Mouse (Mus musculus) brain, embryonic 14.5 days (tissue): ENCODE measurements around the gene Ccdc116. TPM values are rescaled to one million over a fixed set of nuclear protein-coding genes. Genes with fewer than 3 reads are reported as not detected.
"Not testable (repeated sequence)": the region's sequence is repeated elsewhere in the genome, so short reads cannot be mapped to it uniquely, and the experiment has no call there.

ENCODE experiments used
- DNase-seq: peaks from one replicate; pipeline ENCODE4 v3.0.0-alpha.2; 2011; ENCODE audit warnings: low read depth
- CTCF ChIP-seq: fragments of 200-500 bp; IDR thresholded peaks from 2 replicates; pipeline ENCODE4 v1.5.1; 2012; ENCODE audit warnings: inconsistent platforms, mild to moderate bottlenecking, moderate library complexity, borderline replicate concordance; ENCODE audit not compliant: insufficient read depth, insufficient read length; ENCODE audit errors: extremely low read depth
- POLR2A ChIP-seq: fragments of 200-500 bp; IDR thresholded peaks from 2 replicates; pipeline ENCODE4 v1.6.1; 2012; ENCODE audit warnings: mild to moderate bottlenecking, inconsistent platforms, borderline replicate concordance; ENCODE audit not compliant: poor library complexity, insufficient read depth, insufficient read length, severe bottlenecking; ENCODE audit errors: extremely low read depth
- polyA plus RNA-seq: library from polyadenylated mRNA; depleted of rRNA; stranded (reverse); fragments of >200 nt; gene quantifications from 2 replicates; pipeline ENCODE4 v1.2.3, GENCODE M21; 2012; rRNA removed

Ccdc116 gene
- polyA plus RNA-seq: 5.4 and 6.2 TPM in 2 replicates

- TF ChIP-seq CTCF: peak; percentile 56; the same call in 1 of the 2 replicates
- TF ChIP-seq POLR2A: no peak
- DNase-seq: peak; percentile 95
These were observed at the start of gene Ccdc116 for GRCm38 (mm10) chr16:17146772-17147235. Gene Ccdc116, minus strand, starts transcription at chr16:17147229.

GRCm38 (mm10) chr16:17193823-17194222 lies 46.8 kb upstream of the Ccdc116 start:
- no peak for DNase-seq
- TF ChIP-seq CTCF (no peak), POLR2A (no peak)

DNA sequence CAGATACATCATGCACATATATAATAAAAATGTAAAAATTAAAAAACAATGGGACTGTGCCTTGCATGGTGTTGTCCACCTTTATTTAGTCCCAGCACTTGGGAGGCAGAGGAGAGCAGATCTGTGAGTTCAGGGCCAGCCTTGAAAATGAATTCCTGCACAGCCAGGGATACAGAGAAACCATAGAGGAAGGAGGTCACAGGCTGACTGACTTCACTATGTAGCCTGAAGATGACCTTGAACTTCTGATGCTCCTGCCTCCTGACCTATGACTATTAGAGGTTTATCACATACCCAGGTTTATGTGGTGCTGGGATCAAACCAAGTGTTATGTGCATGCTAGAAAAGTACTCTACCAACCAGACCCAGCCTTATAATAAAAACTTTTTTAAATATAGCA lies 38.4 kb upstream of the Ccdc116 start:
- DNase-seq: no peak
- TF ChIP-seq POLR2A (no peak), CTCF (no peak)

DNA sequence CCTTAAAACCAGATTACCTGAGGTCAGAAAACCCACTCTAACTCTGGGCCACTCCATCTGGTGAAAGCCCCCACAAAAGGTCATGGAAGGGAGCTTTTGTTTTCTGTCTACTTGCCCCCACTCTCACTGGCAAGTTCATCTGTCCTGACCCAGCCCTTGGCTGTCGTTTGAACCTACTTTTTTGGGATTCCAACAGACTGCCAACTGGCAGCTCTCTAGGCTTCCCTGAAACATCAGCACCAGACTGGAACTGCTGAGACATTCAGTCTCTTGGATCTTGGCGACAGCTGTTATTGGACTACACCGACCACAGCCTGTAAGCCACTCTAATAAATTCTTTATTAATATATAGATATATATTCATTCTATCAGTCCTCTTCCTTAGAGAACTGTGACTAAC lies 36.0 kb upstream of the Ccdc116 start:
- TF ChIP-seq CTCF (no peak), POLR2A (no peak)
- DNase-seq: no peak

DNA sequence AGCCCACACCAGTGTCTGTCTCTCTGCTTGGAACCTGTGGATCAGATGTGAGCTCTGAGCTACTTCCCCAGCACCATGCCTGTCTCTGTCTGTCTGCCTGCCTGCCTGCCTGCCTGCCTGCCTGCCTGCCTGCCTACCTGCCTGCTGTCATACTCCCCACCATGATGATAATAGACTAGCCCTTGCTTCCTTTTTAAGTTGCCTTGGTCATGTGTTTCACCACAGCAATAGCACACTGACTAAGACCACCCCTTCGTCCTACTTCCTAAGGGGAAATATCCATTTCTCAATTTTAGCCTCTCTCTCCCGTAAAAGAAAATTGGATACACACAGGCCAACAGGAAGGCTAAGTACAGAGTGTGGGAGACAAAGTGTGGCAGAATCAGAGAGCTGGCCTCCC lies 35.1 kb upstream of the Ccdc116 start:
- TF ChIP-seq POLR2A: no peak
- TF ChIP-seq CTCF: no peak

GRCm38 (mm10) chr16:17181382-17181781 lies 34.4 kb upstream of the Ccdc116 start:
- peak; percentile 1 for DNase-seq
- no peak for TF ChIP-seq CTCF
- TF ChIP-seq POLR2A: no peak

More for the DNA sequence above, 35.1 kb upstream of the Ccdc116 start:
- DNase-seq: no peak

GRCm38 (mm10) chr16:17179706-17180105 lies 32.7 kb upstream of the Ccdc116 start:
- DNase-seq: no peak
- TF ChIP-seq CTCF: no peak
- TF ChIP-seq POLR2A: no peak

DNA sequence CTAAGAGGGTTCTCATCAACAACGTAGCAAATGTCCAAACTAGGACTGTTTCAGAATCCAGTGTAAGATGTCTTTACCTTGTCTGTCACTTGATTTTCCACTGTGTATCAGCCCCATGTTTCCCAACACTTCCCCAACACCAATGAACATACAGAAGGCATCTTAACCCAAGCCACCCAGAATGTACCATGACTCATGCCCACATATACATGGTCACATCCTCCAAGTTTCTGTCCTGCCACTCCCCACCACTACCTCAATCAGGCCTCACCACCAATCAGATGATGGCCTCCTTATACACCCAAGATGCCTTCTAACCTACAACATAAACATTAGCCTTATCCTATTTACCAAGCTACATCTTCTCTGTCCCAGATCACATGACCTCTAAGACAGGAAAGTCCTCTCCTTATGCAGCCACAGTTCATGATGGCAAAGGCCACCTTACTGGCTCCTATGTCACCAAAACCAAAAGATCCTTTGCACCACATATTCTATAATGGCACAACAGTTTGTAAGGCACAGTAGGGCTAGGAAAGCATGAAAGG lies 30.7 kb upstream of the Ccdc116 start:
- no peak for DNase-seq
- TF ChIP-seq POLR2A: no peak

GRCm38 (mm10) chr16:17175765-17176164 lies 28.7 kb upstream of the Ccdc116 start:
- no peak for TF ChIP-seq POLR2A
- no peak for TF ChIP-seq CTCF
- no peak for DNase-seq

DNA sequence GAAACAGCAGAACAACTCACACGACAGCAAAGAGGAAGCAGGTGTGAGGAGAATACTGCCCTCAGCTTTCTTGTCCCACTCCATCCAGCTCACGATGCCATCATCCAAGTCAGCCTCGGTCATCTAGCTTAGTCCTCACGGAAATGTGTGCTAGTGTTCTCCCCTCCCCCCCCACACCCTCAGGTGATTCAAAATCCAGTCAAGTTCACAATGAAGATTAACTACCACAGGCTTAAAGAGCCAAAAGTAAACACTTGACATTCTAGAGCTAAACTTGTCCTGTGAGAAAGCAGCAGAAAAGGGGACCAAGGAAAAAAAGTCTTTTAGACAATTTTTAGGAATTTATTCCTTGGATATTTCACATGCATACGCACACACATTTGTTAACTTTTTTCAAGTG lies 21.0 kb upstream of the Ccdc116 start:
- DNase-seq: no peak
- no peak for TF ChIP-seq POLR2A
- no peak for TF ChIP-seq CTCF

GRCm38 (mm10) chr16:17167179-17167578 lies 20.1 kb upstream of the Ccdc116 start:
- TF ChIP-seq CTCF (no peak), POLR2A (no peak)
- no peak for DNase-seq

DNA sequence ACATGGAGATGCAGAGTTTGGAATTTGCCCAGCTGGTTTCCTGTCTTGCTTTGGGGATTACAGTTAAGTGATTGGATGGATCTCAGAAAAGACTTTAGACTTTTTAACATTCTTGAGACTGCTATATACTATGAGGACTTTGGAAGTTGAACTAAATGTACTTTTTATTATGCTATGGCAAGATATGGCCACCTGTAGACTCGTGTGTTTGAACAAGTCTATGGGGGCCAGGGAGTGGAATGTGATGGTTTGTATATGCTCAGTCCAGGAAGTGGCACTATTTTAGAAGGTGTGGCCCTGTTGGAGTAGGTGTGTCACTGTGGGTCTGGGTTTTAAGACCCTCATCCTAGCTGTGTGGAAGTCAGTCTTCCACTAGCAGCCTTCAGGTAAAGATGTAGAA lies 18.4 kb upstream of the Ccdc116 start:
- DNase-seq: not testable (repeated sequence)

- DNase-seq: no peak
- TF ChIP-seq POLR2A: no peak
- no peak for TF ChIP-seq CTCF
These were observed 7.3 kb upstream of the Ccdc116 start for GRCm38 (mm10) chr16:17154346-17154745.

DNA sequence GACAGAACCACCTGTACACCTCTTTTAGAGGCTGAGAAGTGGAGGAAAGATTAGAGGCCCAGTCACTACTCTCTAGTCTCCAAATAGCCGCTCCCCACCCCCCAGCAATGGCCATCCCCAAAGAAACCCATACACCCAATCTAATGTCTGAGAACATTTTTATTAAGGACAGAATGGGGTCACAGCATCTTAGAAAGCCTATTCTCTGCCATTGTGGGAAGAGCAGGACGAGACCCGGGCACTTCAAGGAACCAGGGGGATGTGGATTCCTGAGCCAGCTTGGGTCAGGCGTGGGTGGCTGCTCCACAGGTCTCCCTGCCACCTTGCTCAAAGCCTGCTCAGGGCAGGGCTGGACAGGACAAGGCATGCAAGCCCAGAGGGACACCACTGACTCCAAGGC lies 4.8 kb upstream of the Ccdc116 start:
- no peak for DNase-seq
- TF ChIP-seq POLR2A: no peak
- TF ChIP-seq CTCF: no peak
